Mouse (Mus musculus) myocyte (in vitro differentiated cells): ENCODE measurements around the gene Mrpl37.

Experiments used
- CEBPB ChIP-seq: IDR thresholded peaks from 2 replicates; pipeline ENCODE4 v1.6.1; 2011; ENCODE audit warnings: mild to moderate bottlenecking, moderate library complexity; ENCODE audit not compliant: poor library complexity, insufficient read depth, severe bottlenecking
- E2F4 ChIP-seq: IDR thresholded peaks from one replicate; pipeline ENCODE4 v1.6.1; 2011; ENCODE audit warnings: mild to moderate bottlenecking, control low read depth, moderate library complexity; ENCODE audit not compliant: insufficient read depth
- MAX ChIP-seq: IDR thresholded peaks from one replicate; pipeline ENCODE4 v1.6.1; 2011; ENCODE audit warnings: low read depth, mild to moderate bottlenecking, control low read depth
- MYOD1 ChIP-seq, 3 experiments: IDR thresholded peaks; one replicate each; pipeline ENCODE4 v1.6.1; 2011; ENCODE audit warnings: control low read depth in 2 of 3, low read depth in 2 of 3, mild to moderate bottlenecking in 2 of 3, moderate library complexity in 1 of 3; ENCODE audit not compliant: insufficient read length in 2 of 3, control insufficient read depth in 1 of 3
- POLR2A ChIP-seq: IDR thresholded peaks from one replicate; pipeline ENCODE4 v1.6.1; 2011; ENCODE audit warnings: low read depth, mild to moderate bottlenecking, control low read depth, moderate library complexity; ENCODE audit not compliant: insufficient read length
- POLR2AphosphoS2 ChIP-seq: IDR thresholded peaks from one replicate; pipeline ENCODE4 v1.6.1; 2011; ENCODE audit warnings: low read depth, control low read depth; ENCODE audit not compliant: insufficient read length
- TCF12 ChIP-seq: IDR thresholded peaks from one replicate; pipeline ENCODE4 v1.6.1; 2011; ENCODE audit warnings: mild to moderate bottlenecking, control low read depth; ENCODE audit not compliant: poor library complexity, insufficient read depth, severe bottlenecking
- USF1 ChIP-seq: IDR thresholded peaks from one replicate; pipeline ENCODE4 v1.6.1; 2011; ENCODE audit warnings: low read depth, mild to moderate bottlenecking, control low read depth, moderate library complexity

GRCm38 (mm10) chr4:107045188-107045587 is 21.5 kb downstream of the Mrpl37 start:
- TF ChIP-seq USF1 (no peak), MAX (no peak), POLR2AphosphoS2 (no peak), POLR2A (no peak), E2F4 (no peak), CEBPB (no peak), TCF12 (no peak), MYOD1 (IDR thresholded peaks at IDR 0.05; ENCODE audit: control insufficient read depth in 1 of 3, insufficient read length in 2 of 3, low read depth in 2 of 3) (no peak)
